Mouse (Mus musculus): ENCODE results near the gene Pdxp. TPM values are rescaled to one million over a fixed set of nuclear protein-coding genes. Genes with fewer than 3 reads are reported as not detected.
A peak's percentile ranks its signal among the peaks of the same experiment; 100 is the strongest.

Pdxp gene
- polyA plus RNA-seq, 1 experiment from 2014 or later = 11.8 TPM

GRCm38 (mm10) chr15:78930192-78930706, 16.5 kb downstream of the Pdxp start:
- ATAC-seq (ENCODE audit: insufficient read depth, low FRiP score, low read depth) = no peak
- Histone ChIP-seq H3K4me1 (peaks cover 36% of the 10 kb centered on the region), H3K9ac (no peak overlapping the region), H3K9me3 (no peaks in the 10 kb centered on the region), H3K27me3 (replicated peaks) (no peaks in the 10 kb centered on the region), H3K4me2 (no peak overlapping the region), H3K27ac (no peak overlapping the region), H3K36me3 (peaks cover 11% of the 10 kb centered on the region; the same call in 1 of the 2 replicates), H3K4me3 (replicated peaks) (no peak overlapping the region)
- WGBS = 87% methylated on average over 6 of the region's 6 CpGs

DNA sequence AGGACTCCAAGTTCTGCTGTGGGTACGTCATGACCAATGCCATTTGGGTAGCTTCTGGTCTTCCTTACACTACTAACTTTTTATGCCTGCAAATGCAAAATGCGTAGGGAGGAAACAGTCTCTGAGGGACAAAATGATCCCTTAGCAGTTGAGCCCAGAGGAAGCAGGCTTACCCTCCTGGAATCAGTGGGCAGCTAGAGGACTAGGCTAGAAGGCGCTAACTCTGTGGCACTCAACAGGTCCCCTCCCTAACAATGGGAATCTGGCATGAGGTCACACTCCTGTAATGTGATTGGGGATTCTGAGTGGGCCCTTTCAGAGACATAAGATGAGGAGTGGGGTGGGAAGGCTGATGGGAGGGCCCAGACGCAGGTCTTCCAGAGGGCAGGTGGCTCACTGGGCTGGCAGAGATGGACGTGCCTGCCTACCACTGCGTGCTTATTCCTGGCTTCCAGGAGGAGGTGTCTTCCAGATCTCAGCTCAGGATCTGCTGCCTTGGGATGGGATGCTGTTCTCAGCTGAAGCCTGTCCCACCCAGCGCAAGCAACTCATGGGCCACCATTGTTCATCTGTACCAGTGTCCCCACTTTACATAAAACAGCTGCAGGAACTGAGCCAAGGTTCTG, 17.2 kb downstream of the Pdxp start:
- no peak for ATAC-seq (ENCODE audit: insufficient read depth, low FRiP score, low read depth)
- no peak overlapping the region for H3K4me3 ChIP-seq (replicated peaks)
- WGBS = 79% methylated on average over 7 of the region's 7 CpGs
- H3K9ac ChIP-seq = no peak overlapping the region
- H3K36me3 ChIP-seq = peaks cover 11% of the 10 kb centered on the region; the same call in 1 of the 2 replicates
- peaks cover 34% of the 10 kb centered on the region for H3K4me1 ChIP-seq
- H3K27ac ChIP-seq = 0 out of 2 replicates have a peak overlapping the region, but pooled peaks have one; percentile 3
- no peaks in the 10 kb centered on the region for H3K27me3 ChIP-seq (replicated peaks)
- H3K9me3 ChIP-seq = no peaks in the 10 kb centered on the region
- H3K4me2 ChIP-seq = no peak overlapping the region

DNA sequence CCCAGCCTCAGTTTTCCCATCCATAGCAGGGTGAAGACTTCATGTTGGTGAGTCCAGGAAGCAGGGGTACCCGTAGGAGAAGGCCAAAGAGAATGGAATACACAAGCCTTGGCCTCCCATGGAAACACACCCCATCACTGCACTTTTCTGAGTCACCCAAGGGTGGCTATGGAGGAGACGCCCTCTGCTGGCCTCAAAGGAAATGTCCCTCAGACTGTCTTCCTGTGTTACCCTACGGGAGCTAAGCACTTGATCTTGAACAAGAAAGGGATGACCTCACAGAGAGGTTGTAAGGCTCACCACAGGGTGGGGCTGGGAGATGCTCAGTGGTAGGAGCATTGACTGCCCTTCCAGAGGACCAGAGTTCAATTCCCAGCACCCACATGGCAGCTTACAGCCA, 17.9 kb downstream of the Pdxp start:
- WGBS = 20% methylated on average over 3 of the region's 3 CpGs
- Histone ChIP-seq H3K9ac (no peak overlapping the region), H3K4me3 (replicated peaks) (no peak overlapping the region), H3K27ac (0 out of 2 replicates have a peak overlapping the region, but pooled peaks have one; percentile 3), H3K36me3 (peaks cover 11% of the 10 kb centered on the region; the same call in 1 of the 2 replicates), H3K4me2 (no peak overlapping the region), H3K4me1 (peaks cover 29% of the 10 kb centered on the region), H3K9me3 (no peaks in the 10 kb centered on the region), H3K27me3 (replicated peaks) (no peaks in the 10 kb centered on the region)
- ATAC-seq (ENCODE audit: insufficient read depth, low FRiP score, low read depth) = no peak

- no peaks in the 10 kb centered on the region for H3K27me3 ChIP-seq (replicated peaks)
- H3K9me3 ChIP-seq = no peaks in the 10 kb centered on the region
- H3K4me2 ChIP-seq = peak within 1 kb of the TSS; percentile 75
- H3K27ac ChIP-seq = peak within 1 kb of the TSS; percentile 87
- H3K36me3 ChIP-seq = peaks cover 24% of the 10 kb centered on the region
- WGBS = under 1% methylated on average over 42 of the region's 42 CpGs
- ATAC-seq (ENCODE audit: insufficient read depth, low FRiP score, low read depth) = peak; percentile 76
- H3K9ac ChIP-seq = peak within 1 kb of the TSS; percentile 62; the same call in 1 of the 2 replicates
- H3K4me1 ChIP-seq = peaks cover 12% of the 10 kb centered on the region; the same call in 1 of the 2 replicates
- peak within 1 kb of the TSS; percentile 72 for H3K4me3 ChIP-seq (replicated peaks)
Observed at GRCm38 (mm10) chr15:78934784-78935320, 21.1 kb downstream of the Pdxp start, which contains the start of gene Nol12. Gene Nol12 (plus strand): TSS chr15:78934933.

- WGBS = 86% methylated on average over 12 of the region's 12 CpGs
- ATAC-seq (ENCODE audit: insufficient read depth, low FRiP score, low read depth) = no peak
- H3K9ac ChIP-seq = no peak overlapping the region
Observed at GRCm38 (mm10) chr15:78936403-78936802, 22.7 kb downstream of the Pdxp start.

GRCm38 (mm10) chr15:78937311-78937710, 23.6 kb downstream of the Pdxp start:
- ATAC-seq (ENCODE audit: insufficient read depth, low FRiP score, low read depth) = no peak
- WGBS = 87% methylated on average over 10 of the region's 10 CpGs
- peaks cover 6% of the 10 kb centered on the region; the same call in 1 of the 2 replicates for H3K4me1 ChIP-seq
- peaks cover 33% of the 10 kb centered on the region for H3K36me3 ChIP-seq
- H3K4me2 ChIP-seq = no peak overlapping the region
- no peak overlapping the region for H3K27ac ChIP-seq
- H3K27me3 ChIP-seq (replicated peaks) = no peaks in the 10 kb centered on the region
- no peak overlapping the region for H3K4me3 ChIP-seq (replicated peaks)
- H3K9me3 ChIP-seq = no peaks in the 10 kb centered on the region
- no peak overlapping the region for H3K9ac ChIP-seq

More at GRCm38 (mm10) chr15:78936403-78936802, 22.7 kb downstream of the Pdxp start:
- Histone ChIP-seq H3K36me3 (peaks cover 29% of the 10 kb centered on the region), H3K27ac (no peak overlapping the region), H3K9me3 (no peaks in the 10 kb centered on the region), H3K27me3 (replicated peaks) (no peaks in the 10 kb centered on the region), H3K4me3 (replicated peaks) (no peak overlapping the region), H3K4me2 (peak overlapping the region; percentile 75; the same call in 1 of the 2 replicates), H3K4me1 (peaks cover 8% of the 10 kb centered on the region; the same call in 1 of the 2 replicates)

GRCm38 (mm10) chr15:78937963-78938362, 24.2 kb downstream of the Pdxp start:
- no peaks in the 10 kb centered on the region for H3K9me3 ChIP-seq
- H3K4me1 ChIP-seq = peaks cover 8% of the 10 kb centered on the region; the same call in 1 of the 2 replicates
- no peak overlapping the region for H3K9ac ChIP-seq
- ATAC-seq (ENCODE audit: insufficient read depth, low FRiP score, low read depth) = no peak
- no peak overlapping the region for H3K27ac ChIP-seq
- H3K36me3 ChIP-seq = peaks cover 33% of the 10 kb centered on the region
- no peak overlapping the region for H3K4me2 ChIP-seq
- no peak overlapping the region for H3K4me3 ChIP-seq (replicated peaks)
- H3K27me3 ChIP-seq (replicated peaks) = no peaks in the 10 kb centered on the region
- WGBS = 83% methylated on average over 2 of the region's 2 CpGs

DNA sequence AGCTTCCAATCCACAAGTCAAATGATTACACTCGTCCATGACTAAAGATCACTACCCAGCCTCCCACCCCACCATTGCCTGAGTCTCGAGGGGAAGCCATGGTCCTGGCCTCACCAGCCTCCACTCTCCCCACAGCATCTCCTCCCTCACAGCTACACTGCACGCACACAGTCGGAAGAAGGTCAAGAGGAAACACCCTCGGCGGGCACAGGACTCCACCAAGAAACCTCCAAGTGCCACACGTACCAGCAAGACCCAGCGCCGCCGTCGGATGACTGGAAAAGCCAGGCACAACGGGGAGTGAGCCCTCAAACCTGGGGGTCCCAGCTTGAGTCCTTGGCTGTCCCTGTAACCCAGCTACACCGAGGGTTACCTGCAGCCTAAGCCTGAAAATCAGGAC, 26.6 kb downstream of the Pdxp start:
- Histone ChIP-seq H3K9ac (no peak overlapping the region), H3K36me3 (peaks cover 33% of the 10 kb centered on the region), H3K27me3 (replicated peaks) (no peaks in the 10 kb centered on the region), H3K4me2 (no peak overlapping the region), H3K4me1 (peaks cover 10% of the 10 kb centered on the region; the same call in 1 of the 2 replicates), H3K4me3 (replicated peaks) (no peak overlapping the region), H3K9me3 (no peaks in the 10 kb centered on the region), H3K27ac (no peak overlapping the region)
- 93% methylated on average over 13 of the region's 13 CpGs for WGBS
- no peak for ATAC-seq (ENCODE audit: insufficient read depth, low FRiP score, low read depth)

DNA sequence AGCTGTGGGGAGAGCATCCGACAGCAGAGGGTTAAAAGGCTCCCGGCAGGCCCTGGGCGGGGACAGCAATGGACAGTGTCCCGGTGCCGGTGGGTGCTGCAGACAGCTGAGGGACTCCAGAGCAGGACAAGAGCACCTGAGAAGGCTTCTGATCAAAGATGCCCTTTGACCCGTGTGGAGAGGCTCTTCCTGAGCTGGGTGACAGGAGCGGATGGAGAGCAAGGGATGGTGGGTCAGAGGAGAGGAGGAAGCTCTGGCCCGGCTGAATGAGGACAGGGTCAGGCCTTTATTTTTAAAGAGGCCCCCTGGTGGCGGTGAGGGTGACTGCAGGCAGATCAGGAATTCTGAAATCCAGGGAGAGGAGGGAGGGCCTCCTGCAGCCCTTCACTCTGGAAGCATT, 28.9 kb downstream of the Pdxp start:
- ATAC-seq (ENCODE audit: insufficient read depth, low FRiP score, low read depth) = peak; percentile 55; the same call in 1 of the 2 replicates
- no peaks in the 10 kb centered on the region for H3K9me3 ChIP-seq
- no peaks in the 10 kb centered on the region for H3K27me3 ChIP-seq (replicated peaks)
- H3K4me2 ChIP-seq = peak overlapping the region; percentile 57
- no peak overlapping the region for H3K27ac ChIP-seq
- peak overlapping the region; percentile 36 for H3K4me3 ChIP-seq (replicated peaks)
- H3K9ac ChIP-seq = no peak overlapping the region
- H3K36me3 ChIP-seq = peaks cover 29% of the 10 kb centered on the region
- WGBS = 3% methylated on average over 9 of the region's 9 CpGs
- H3K4me1 ChIP-seq = 0 out of 2 replicates have a peak, but pooled peaks cover 7% of the 10 kb centered on the region

GRCm38 (mm10) chr15:78946232-78946631, 32.5 kb downstream of the Pdxp start:
- H3K27me3 ChIP-seq (replicated peaks) = no peaks in the 10 kb centered on the region
- H3K36me3 ChIP-seq = peaks cover 6% of the 10 kb centered on the region
- peaks cover 11% of the 10 kb centered on the region; the same call in 1 of the 2 replicates for H3K4me1 ChIP-seq
- no peak overlapping the region for H3K27ac ChIP-seq
- ATAC-seq (ENCODE audit: insufficient read depth, low FRiP score, low read depth) = no peak
- H3K9me3 ChIP-seq = no peaks in the 10 kb centered on the region
- no peak overlapping the region for H3K9ac ChIP-seq
- WGBS = 58% methylated on average over 7 of the region's 7 CpGs
- no peak overlapping the region for H3K4me3 ChIP-seq (replicated peaks)
- no peak overlapping the region for H3K4me2 ChIP-seq

GRCm38 (mm10) chr15:78947657-78948056, 33.9 kb downstream of the Pdxp start, which contains the start of gene Triobp:
Gene Triobp (plus strand): TSS chr15:78947724.
- Histone ChIP-seq H3K9ac (peak within 1 kb of the TSS; percentile 13; the same call in 1 of the 2 replicates), H3K4me3 (replicated peaks) (peak within 1 kb of the TSS; percentile 50), H3K36me3 (no peaks in the 10 kb centered on the region), H3K4me1 (peaks cover 11% of the 10 kb centered on the region; the same call in 1 of the 2 replicates), H3K9me3 (no peaks in the 10 kb centered on the region), H3K27me3 (replicated peaks) (no peaks in the 10 kb centered on the region), H3K27ac (no peak within 1 kb of the TSS), H3K4me2 (peak within 1 kb of the TSS; percentile 85)
- WGBS = 0% methylated on average over 24 of the region's 24 CpGs
- ATAC-seq (ENCODE audit: insufficient read depth, low FRiP score, low read depth) = peak; percentile 97

All from stomach, embryonic 15.5 days (tissue).